Mouse (Mus musculus): Measurements from ENCODE around the gene Cptp.

GRCm38 (mm10) chr4:155891551-155892001 is 22.3 kb upstream of the Cptp start, which contains the start of the genes Pusl1 and Acap3:
- TF ChIP-seq CTCF (IDR thresholded peaks at IDR 0.05; ENCODE audit: low read depth) (no peak), EP300 (IDR thresholded peaks at IDR 0.05; ENCODE audit: low read depth) (no peak)
